Mouse (Mus musculus): ENCODE results near the gene Serpina7. TPM values are rescaled to one million over a fixed set of nuclear protein-coding genes. Genes with fewer than 3 reads are reported as not detected.

Serpina7 gene
- not detected for polyA plus RNA-seq (2014; fragmentation: Illumina TruSeq; extraction: RNeasy Lipid Tissue Mini Kit (QIAGEN cat#74804); ENCODE audit: low read depth, low replicate concordance)

GRCm38 (mm10) chrX:139085077-139085476 lies at the start of gene Serpina7:
TSS of gene Serpina7 (minus strand) at chrX:139085236.

GRCm38 (mm10) chrX:139085943-139086342 lies 907 bp upstream of the Serpina7 start, which contains the start of gene 4930513O06Rik:
TSS of gene 4930513O06Rik (plus strand) at chrX:139086243.

Other genes with a start within 250 kb of the Serpina7 start
- 0.50 TPM for gene Nrk, start 170.8 kb downstream of the Serpina7 start, polyA plus RNA-seq (2014; fragmentation: Illumina TruSeq; extraction: RNeasy Lipid Tissue Mini Kit (QIAGEN cat#74804); ENCODE audit: low read depth, low replicate concordance)
- gene 4930513O06Rik, start 1.0 kb upstream of the Serpina7 start, polyA plus RNA-seq (2014; fragmentation: Illumina TruSeq; extraction: RNeasy Lipid Tissue Mini Kit (QIAGEN cat#74804); ENCODE audit: low read depth, low replicate concordance) = not detected
- not detected for gene 4933428M09Rik, start 94.0 kb upstream of the Serpina7 start, polyA plus RNA-seq (2014; fragmentation: Illumina TruSeq; extraction: RNeasy Lipid Tissue Mini Kit (QIAGEN cat#74804); ENCODE audit: low read depth, low replicate concordance)
- 2.6 TPM for gene Mum1l1, start 124.8 kb upstream of the Serpina7 start, polyA plus RNA-seq (2014; fragmentation: Illumina TruSeq; extraction: RNeasy Lipid Tissue Mini Kit (QIAGEN cat#74804); ENCODE audit: low read depth, low replicate concordance)
- not detected for gene Trap1a, start 248.4 kb upstream of the Serpina7 start, polyA plus RNA-seq (2014; fragmentation: Illumina TruSeq; extraction: RNeasy Lipid Tissue Mini Kit (QIAGEN cat#74804); ENCODE audit: low read depth, low replicate concordance)

Data from heart, adult 10 weeks (tissue).